Mouse (Mus musculus) natural killer cell, adult 2 months (primary cell): Measurements from ENCODE around the gene Slc45a3.

Experiments used
- DNase-seq, 2 experiments: peaks; one replicate each; pipeline ENCODE4 v3.0.0; 2022; ENCODE audit warnings: low spot score in 2 of 2

Gene Slc45a3

GRCm38 (mm10) chr1:131962606-131963084 is at the start of gene Slc45a3:
Slc45a3 (plus strand) TSS chr1:131962967.
- no peak for DNase-seq

GRCm38 (mm10) chr1:131917634-131918033 is 45.1 kb upstream of the Slc45a3 start:
- no peak for DNase-seq

GRCm38 (mm10) chr1:131919052-131919451 is 43.7 kb upstream of the Slc45a3 start:
- DNase-seq = no peak

- no peak for DNase-seq
Observed at GRCm38 (mm10) chr1:131922100-131922499, 40.7 kb upstream of the Slc45a3 start.

- no peak for DNase-seq
Observed at GRCm38 (mm10) chr1:131933471-131933870, 29.3 kb upstream of the Slc45a3 start.

GRCm38 (mm10) chr1:131937659-131938305 is 25.0 kb upstream of the Slc45a3 start:
- DNase-seq = peak in 1 of 2 experiments; percentile 34

- no peak for DNase-seq
Observed at GRCm38 (mm10) chr1:131938811-131939210, 24.0 kb upstream of the Slc45a3 start.

GRCm38 (mm10) chr1:131940711-131941244 is 22.0 kb upstream of the Slc45a3 start:
- no peak for DNase-seq

GRCm38 (mm10) chr1:131941501-131941900 is 21.3 kb upstream of the Slc45a3 start:
- no peak for DNase-seq

- DNase-seq = no peak
Observed at GRCm38 (mm10) chr1:131942621-131943590, 19.9 kb upstream of the Slc45a3 start.

- DNase-seq = no peak
Observed at GRCm38 (mm10) chr1:131945674-131946440, 16.9 kb upstream of the Slc45a3 start.

- no peak for DNase-seq
Observed at GRCm38 (mm10) chr1:131946462-131947215, 16.1 kb upstream of the Slc45a3 start.

- no peak for DNase-seq
Observed at GRCm38 (mm10) chr1:131947997-131948525, 14.7 kb upstream of the Slc45a3 start.

GRCm38 (mm10) chr1:131954242-131954865 is 8.4 kb upstream of the Slc45a3 start:
- no peak for DNase-seq

- no peak for DNase-seq
Observed at GRCm38 (mm10) chr1:131955131-131955757, 7.5 kb upstream of the Slc45a3 start.

GRCm38 (mm10) chr1:131957416-131957815 is 5.4 kb upstream of the Slc45a3 start:
- no peak for DNase-seq

GRCm38 (mm10) chr1:131961004-131961403 is 1.8 kb upstream of the Slc45a3 start:
- no peak for DNase-seq

- DNase-seq = no peak
Observed at GRCm38 (mm10) chr1:131963085-131963951, 551 bp downstream of the Slc45a3 start.

GRCm38 (mm10) chr1:131964100-131964499 is 1.3 kb downstream of the Slc45a3 start:
- no peak for DNase-seq
